Mouse (Mus musculus) liver (tissue): ENCODE results near the gene Lypla2.

ENCODE experiments used
- DNase-seq: peaks from one replicate; pipeline ENCODE4 v3.0.0-alpha.2; 2020; ENCODE audit warnings: mixed read lengths

Gene Lypla2

DNA sequence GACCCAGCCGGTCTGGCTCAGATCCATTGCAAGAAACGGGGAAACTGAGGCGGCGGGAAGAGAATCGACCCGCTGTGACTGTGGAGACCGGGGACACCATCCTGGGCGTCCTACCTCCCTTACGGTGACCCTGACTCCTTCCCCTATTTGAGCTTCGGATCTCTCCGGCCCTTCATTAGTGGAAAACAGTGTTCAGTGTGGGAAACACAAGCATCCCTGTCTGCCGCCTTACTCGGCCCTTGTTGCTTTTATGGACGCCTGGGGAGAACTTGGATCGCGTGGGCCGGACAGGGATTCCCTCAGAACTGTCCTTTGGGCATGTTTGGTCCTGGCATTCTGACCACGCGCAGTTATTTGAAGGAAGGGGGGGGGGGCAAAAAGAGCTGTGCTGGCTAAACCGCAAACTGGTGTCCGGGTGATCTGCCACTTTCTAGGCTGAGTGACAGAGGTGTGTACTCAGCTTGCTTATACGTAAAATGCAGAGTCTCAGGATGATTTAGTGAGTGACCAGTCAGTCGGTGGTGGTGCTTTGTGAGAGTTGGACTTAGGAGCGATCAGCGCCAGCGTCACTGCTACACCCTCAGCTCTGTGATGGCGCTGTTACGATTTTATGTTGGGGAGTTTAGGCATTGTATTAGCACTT lies 25.6 kb downstream of the Lypla2 start:
- DNase-seq: no peak

DNA sequence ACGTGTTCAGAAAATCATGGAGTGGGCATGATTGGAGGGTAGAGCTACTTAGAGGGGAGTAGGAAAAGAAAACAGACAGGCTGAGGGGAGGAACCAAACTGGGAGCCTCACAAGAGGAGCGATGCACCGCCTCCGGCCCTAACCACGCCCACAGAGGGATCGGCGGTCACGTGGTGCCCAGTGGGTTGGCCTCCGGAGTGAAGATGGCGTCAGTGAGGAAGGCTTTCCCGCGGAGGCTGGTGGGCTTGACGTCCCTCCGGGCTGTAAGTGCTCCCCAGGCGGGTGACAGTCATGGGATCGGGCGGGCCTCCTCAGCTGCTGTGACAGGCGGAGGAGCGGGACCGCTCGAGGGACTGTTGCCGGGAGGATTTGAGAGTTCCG lies 26.2 kb downstream of the Lypla2 start, which contains the start of gene Hmgcl:
TSS of gene Hmgcl (plus strand) at position 171 of the 381 bp plus-strand sequence.
- DNase-seq: peak; percentile 96

DNA sequence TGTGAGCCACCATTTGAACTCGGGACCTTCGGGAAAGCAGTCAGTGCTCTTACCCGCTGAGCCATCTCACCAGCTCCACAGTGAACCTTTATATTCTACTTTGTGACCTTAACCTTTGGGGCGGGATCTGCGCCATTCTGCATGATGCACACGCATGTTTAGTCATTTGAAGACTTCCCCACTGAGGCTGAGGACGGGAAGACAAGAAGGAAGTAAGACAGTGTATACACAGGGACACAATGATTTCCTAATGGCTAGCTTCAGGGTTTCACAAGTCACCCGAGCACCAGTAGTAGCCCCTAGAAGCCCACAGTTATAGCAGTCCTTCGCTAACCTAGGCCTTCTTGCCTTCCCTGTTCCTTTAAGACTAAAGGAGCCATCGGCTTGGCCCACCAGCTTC lies 26.7 kb downstream of the Lypla2 start:
- no peak for DNase-seq

DNA sequence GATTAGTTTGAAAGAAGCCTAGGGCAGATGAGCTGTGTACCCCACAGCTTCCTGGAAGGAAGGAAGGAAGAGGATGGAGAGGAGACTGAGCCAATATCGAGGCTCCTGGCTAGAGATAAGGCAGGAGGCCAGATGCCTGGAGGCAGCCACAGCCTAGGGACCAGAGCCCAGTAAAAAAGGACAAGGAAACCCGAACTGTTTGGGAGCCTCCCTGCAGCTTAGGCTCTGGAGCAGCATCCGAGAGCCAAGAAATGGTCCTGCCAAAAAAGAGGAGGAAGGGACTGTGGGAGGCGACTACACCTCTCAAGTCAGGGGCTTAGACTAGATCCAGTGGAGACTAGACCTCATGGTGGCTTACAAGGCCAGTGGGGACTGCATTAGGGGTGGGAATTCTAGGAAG lies 29.0 kb downstream of the Lypla2 start:
- no peak for DNase-seq

DNA sequence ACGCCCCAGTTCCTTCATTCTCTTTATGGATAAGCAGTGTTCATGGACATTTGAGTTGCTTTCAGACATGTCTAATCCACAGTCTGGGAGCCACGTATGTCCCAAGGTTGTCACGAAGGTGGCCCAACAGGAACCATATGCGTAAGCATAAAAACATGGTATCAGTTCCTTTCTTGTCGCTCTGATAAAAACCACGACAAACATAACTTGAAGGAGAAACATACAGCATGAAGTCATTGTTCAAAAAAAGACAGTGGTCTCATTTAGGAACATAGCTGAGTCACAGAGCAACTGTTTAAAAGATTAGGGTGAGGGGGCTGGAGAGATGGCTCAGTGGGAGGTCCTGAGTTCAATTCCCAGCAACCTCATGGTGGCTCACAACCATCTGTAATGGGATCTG lies 30.2 kb downstream of the Lypla2 start:
- DNase-seq: no peak

DNA sequence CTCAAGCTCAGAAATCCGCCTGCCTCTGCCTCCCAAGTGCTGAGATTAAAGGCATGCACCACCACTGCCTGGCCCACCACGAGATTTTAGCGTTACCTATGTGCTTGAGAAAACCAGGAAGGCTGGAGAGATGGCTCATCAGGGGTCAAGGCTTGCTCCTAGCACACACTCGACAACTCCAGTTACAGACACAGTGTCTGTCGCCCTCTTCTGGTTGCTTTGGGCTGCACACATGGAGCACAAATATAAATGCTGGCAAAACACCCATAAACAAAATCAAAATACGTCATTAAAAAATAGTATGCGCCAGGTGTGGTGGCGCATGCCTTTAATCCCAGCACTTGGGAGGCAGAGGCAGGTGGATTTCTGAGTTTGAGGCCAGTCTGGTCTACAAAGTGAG lies 31.4 kb downstream of the Lypla2 start:
- peak; percentile 47 for DNase-seq

DNA sequence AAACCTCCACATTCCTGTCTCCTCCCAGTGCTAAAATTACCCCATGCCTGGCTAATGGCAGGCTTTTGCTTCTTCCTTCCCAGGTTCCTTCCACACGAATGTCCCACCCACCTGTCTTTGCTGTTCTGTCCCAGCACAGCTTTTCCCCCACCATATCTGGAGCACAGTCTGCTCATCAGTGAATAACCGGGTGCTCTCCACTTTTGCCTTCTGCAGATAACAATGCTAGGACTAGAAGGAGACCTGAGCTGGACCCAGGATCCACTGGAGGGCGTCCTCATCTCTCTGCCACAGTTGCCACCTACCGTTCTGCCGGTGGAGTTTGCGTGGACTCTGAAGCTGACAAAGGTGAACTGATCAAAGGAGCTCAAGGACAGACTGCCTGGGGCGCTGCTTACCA lies 33.6 kb downstream of the Lypla2 start:
- DNase-seq: peak; percentile 32

DNA sequence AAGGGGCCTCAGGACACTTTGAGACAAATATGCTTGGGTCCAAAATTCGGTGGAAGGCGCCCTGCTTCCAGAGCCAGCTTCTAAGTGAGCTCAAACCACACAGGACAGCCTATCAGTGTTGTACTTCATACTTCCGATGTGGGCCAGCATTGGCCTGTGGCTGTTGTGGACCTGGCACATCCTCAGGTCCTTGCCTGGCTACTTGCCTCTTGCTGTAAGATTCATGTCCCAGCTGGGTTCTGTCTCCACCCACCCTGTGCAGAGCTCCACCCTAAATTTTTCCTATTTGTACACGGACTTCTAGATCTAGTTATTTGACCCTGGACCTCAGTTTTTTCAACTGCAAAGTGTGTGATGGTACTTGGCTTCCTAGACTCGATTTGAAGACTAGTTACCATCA lies 36.9 kb downstream of the Lypla2 start:
- peak; percentile 33 for DNase-seq

DNA sequence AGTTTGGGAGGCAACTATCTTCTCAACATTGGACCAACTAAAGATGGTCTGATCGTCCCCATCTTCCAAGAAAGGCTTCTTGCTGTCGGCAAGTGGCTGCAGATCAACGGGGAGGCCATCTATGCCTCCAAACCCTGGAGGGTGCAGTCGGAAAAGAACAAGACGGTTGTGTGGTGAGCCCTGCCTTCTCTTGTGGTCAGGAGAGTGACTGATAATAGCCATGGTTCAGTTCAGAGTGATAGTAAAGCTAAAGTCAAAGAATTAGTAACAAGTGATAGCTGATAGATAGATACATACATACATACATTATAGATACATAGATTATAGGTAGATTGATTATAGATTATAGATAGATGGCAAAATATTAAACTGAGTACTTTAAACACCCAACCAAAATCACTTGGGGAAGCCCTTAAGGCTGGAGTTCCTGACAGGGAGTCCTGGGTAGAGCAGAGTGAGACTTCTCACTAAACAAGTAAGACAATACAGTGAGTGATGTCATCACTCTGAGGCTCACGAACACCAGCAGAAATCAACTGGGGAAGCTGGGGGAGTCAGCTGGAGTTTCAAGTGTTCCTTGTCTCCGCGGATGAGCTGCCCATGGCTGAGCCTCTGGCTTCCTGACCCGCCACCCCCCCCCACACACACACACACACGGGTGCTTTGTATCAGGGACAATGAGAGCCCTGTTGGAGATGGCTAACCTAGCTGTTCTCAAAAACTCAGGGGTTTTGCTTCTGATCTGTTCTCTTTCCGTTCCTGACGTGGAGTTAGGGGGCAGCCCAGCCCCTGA lies 37.5 kb downstream of the Lypla2 start:
- peak; percentile 43 for DNase-seq

DNA sequence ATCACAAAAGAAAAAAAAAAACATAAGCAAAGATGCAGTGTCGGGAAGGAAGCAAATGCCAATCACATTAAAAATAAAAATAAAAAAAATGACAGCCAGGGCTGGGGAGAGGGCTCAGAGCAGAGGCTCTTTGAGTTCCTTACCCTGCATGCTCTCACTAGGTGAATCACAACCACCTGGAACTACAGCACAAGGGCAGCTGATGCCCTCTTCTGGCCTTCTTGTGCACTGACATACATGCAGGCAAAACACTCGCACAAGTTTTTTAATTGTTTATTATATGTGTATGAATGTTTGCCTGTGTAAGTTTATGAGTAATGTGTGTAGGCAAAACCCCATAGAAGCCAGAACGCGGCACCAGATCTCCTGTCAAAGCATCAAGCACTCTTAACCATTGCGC lies 40.6 kb downstream of the Lypla2 start:
- peak; percentile 24 for DNase-seq

DNA sequence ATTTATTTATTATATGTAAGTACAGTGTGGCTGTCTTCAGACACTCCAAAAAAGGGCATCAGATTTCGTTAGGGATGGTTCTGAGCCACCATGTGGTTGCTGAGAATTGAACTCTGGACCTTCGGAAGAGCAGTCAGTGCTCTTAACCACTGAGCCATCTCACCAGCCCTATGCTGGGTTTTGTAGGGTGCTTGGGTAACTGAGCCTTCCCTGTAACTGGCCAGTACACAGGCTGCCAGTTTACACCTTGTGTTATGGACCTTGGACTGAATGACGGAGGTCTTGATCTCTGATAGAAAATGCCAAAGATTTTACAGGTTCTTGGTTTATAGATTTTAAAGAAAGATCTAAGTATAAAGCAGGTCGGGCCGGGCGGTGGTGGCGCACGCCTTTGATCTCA lies 42.2 kb downstream of the Lypla2 start:
- no peak for DNase-seq

DNA sequence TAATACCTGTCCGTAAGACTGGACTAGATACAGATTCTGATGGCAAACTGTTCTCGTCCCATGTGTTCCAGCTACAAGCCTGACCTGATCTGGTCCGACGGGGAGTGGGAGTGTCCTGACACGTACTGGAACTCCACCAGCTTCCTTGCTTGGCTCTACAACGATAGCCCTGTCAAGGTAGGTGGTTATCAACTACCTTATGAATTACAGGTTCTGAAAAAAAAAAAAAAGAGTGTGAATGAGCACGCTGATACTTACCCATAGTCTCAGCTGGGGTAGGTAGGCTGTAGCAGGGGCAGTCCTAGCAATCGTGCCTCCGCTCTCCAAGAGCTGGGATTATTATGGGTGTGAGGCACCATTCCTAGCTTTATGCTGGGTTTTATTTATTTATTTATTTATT lies 42.6 kb downstream of the Lypla2 start:
- DNase-seq: no peak

DNA sequence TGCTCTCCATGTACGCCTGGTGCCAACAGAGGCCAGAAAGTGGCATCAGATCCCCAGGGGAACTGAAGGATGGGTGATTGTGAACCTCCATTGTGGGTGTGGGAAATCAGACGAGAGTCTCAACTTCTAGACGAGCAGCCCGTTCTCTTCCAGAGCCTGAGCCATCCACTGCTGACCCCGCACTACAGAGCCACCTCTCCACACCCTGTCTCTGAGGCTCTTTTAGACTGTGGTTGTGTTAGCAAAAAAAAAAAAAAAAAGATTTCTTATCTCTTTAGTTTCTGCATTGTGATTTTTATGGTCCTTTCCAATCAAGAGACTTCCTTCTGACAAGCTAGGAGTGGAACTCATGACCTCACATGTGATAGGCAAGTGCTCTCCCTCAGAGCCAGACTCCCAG lies 43.0 kb downstream of the Lypla2 start:
- no peak for DNase-seq

DNA sequence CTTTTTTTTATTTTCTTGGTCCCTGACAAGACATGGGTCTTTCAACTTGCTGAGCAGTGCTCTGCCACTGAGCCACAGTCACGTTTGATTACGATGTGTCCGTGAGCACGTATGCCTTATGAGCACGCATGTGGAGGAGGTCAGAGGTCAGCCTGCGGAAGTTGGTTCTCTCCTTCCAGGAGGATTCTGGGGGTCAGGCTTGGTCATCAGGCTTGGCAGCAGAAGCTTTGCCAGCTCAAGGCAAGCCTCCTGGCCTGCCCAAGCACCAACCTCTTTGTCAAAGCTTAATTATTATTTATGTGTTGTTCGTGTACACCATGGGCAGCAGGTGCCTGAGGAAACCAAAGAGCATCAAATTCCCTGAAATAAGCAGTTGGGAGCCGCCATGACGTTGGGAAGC lies 44.0 kb downstream of the Lypla2 start:
- DNase-seq: no peak

DNA sequence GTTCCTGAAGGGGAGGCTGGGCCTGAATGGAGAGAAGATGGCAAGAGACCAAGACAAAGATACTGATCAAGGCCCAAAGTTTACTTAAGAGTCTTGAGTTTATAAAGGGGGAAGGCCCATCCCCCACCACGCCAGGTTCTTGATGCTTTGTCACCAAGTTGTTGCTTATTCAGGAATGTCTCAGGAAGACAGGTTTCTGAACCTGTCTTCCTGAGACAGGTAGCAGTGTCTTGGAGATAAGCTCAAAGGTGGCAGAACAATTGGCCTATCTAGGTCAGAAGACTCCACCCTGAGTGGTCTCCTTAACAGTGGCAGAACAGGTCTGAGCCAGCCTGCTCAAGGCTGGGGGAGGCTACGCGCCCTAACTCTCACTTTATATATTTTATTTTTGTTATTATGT lies 45.6 kb downstream of the Lypla2 start:
- DNase-seq: no peak

DNA sequence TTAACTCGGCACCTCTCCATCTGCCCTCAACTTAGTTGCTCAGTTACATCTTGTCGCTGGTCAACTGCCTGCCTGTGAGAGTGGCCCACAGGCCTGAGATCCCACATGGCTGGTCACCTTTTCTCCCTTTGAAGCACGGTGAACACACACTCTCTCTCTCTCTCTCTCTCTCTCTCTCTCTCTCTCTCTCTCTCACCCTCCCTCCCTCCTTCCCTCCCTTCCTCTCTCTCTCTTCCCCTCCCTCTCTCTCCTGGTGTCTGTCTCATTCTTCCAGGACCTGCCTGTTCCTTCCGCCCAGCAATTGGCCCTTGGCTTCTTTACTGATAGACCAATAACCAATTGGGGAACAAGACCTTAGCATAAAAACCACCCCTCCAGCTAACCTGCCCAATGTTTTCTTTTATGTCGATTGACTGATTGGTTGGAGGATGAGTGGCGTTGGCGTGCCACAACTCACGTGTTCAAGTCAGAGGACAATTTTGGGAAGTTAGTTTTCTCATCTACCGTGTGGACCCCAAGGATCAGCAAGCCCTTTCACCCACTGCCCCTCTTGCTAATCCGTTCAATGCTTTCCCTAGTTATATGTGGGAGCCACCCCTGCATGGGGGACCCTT lies 46.1 kb downstream of the Lypla2 start:
- DNase-seq: no peak

DNA sequence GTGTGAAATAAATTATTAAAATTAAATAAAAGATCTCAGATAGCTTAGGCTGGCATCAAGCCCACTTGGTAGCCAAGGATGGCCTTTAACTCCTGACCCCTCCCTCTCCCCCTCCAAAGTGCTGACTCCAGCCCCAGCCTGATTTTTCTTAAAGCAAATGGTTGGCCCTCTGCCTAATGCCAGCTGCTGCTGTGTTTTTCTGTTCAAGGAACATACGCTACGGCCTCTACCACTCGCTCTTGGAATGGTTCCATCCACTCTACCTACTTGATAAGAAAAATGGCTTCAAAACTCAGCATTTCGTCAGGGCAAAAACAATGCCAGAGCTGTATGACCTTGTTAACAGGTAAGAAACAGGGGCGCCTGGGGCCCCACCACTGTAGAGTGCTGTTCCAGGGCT lies 47.1 kb downstream of the Lypla2 start:
- DNase-seq: no peak

DNA sequence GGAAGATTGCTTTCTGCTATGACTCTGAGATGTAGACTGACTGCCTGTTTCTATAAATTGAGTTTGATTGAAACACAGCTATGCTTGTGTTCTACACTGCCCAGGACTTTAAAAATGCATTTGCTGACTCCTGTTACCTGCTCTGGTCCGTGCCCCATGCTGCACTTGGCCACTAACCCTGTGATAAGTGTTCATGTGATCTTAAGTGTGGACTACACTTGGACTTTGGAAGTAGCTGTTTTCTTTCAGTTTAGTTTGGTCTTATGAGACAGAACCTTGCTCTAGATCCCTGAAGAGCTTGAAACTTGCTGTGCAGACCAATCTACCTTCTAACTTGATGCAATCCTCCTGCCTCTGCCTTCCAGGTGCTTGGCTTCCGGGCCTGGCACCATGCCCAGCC lies 48.0 kb downstream of the Lypla2 start:
- DNase-seq: no peak

DNA sequence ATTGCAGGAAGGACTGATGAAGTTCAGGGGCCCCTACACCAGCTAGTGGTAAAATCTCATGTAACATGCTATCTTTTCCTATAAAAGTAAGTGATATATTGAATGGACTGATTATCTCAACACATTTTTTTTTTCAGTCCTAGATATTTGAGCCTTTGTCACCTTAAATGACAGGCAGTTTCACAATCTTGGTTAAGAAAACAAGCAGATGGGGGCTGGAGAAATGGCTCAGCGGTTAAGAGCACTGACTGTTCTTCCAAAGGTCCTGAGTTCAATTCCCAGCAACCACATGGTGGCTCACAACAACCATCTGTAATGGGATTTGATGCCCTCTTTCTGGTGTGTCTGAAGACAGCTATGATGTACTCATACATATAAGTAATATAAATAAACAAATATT lies 50.2 kb downstream of the Lypla2 start:
- DNase-seq: no peak

DNA sequence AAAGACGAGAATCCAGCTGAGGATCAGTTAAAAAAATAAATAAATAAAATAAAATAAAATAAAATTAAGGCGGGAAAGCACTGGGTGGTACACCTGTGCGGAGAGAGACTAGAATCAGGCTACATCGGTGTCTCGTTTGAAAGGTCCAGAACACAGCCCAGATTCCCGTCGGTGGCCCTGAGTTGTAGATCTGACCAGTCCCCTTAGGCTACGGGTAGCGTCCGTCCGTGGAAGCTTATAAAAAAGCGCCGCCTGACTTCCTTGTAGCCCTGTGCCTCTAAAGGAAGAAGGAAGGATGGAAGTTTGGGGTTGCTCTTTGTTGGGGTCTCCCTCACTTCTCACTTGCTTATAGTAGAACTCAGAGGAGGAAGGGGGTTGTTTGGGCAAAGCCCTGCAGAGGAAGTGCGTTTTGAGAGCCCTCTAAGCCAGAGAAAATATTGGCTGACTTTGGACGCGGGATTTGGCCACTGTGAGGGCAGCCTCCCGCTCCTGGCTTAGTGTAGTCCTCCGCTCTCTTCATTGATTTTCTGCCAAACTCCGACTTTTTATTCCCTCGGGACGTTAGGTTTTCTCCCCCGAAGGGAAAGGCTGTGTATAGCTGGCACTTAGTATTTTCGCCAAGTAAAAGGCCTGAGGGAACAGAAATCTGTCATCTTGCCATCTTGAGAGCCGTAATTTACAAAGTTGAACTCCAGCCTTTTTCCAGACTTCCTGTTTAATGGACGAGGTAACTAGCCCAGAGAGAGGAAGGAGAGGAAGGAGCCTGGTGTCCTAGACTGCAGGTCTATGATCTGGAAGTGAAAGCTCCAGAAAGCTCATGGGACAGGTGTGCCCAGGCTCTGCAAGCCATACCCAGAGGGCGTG lies 50.9 kb downstream of the Lypla2 start:
- DNase-seq: peak; percentile 23

DNA sequence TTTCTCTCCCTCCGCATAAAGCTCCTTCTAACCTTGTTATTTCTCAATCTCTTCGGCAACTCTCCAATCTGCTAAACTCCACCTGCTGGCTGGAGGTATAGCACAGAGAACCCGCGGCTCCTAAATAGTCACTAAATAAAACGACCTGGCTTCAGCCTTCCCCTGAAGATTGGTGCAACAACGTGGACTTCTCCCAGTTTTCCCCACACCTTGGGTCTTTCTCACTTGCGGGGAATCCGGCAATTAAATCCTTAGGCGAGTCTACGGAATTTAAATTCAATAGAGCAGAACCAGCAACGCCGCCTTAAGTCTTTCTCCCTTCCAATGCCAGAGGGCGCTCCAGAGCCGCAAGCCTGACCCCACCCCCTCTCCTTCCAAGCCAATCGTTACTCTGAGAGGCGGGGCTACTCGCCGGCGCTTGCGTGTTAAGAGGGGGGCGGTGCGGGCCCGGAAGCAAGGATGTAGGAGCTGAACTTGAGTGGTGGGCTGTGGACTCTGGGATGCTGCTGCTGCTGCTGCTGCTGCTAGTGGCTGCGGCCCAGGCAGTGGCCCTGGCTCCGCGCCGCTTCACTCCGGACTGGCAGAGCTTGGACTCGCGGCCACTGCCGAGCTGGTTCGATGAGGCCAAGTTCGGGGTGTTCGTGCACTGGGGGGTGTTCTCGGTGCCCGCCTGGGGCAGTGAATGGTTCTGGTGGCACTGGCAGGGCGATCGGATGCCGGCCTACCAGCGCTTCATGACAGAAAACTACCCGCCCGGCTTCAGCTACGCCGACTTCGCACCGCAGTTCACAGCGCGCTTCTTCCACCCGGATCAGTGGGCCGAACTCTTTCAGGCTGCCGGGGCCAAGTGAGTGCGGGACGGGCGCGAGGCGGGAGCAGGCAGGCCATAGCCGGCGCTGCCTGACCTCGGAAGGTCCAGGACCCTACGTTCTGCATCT lies 51.9 kb downstream of the Lypla2 start, which contains the start of gene Fuca1:
TSS of gene Fuca1 (plus strand) at position 432 of the 938 bp plus-strand sequence.
- DNase-seq: peak; percentile 97

DNA sequence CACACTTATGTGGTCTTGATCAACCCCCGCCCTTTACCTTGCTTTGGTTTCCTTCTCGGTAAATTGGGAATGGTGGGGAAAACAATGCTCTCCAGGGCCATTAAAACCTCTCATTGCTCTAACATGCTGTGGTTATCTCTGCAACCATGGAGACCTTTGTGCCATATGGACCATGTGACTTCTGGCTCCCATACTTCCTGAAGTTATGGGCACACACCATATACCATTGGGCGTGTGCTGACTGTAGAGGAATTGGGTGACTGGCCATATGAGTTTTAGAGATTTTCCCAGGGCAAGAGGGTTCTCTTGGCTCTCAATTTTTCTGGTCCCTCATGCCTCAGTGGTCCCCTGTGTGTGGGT lies 53.2 kb downstream of the Lypla2 start:
- no peak for DNase-seq
